In genomic region chr8:121446862-121447261, GRCm38 (mm10) we compare ENCODE assay signal across 13 mouse cellular contexts.
"Had no signal": no experiment of that assay in that cellular context is flagged by ENCODE, and none has a peak within 500 bp of the region (broad histone marks: within the 10 kb centered on the region; RNA-seq: fewer than 3 reads in every experiment).

No protein-coding gene starts in this region.

- H3K4me1 ChIP-seq: liver, embryonic 13.5 days; neural tube, embryonic 15.5 days had no signal

- H3K27ac ChIP-seq: limb, embryonic 15.5 days; liver, embryonic 13.5 days; lung, embryonic 15.5 days; midbrain, embryonic 10.5 days; neural tube, embryonic 15.5 days had no signal

- H3K36me3 ChIP-seq: limb, embryonic 15.5 days; liver, embryonic 13.5 days; lung, embryonic 15.5 days; midbrain, embryonic 10.5 days; neural tube, embryonic 15.5 days had no signal

- H3K27me3 ChIP-seq: liver, embryonic 13.5 days; lung, embryonic 15.5 days; neural tube, embryonic 15.5 days had no signal

- H3K4me3 ChIP-seq: limb, embryonic 15.5 days; liver, embryonic 13.5 days; lung, embryonic 15.5 days; midbrain, embryonic 10.5 days; myocyte; neural tube, embryonic 15.5 days had no signal

- H3K4me2 ChIP-seq: limb, embryonic 15.5 days; liver, embryonic 13.5 days; lung, embryonic 15.5 days; neural tube, embryonic 15.5 days had no signal

- H3K9me3 ChIP-seq: limb, embryonic 15.5 days; liver, embryonic 13.5 days; lung, embryonic 15.5 days; midbrain, embryonic 10.5 days; neural tube, embryonic 15.5 days had no signal

- H3K9ac ChIP-seq: limb, embryonic 15.5 days; liver, embryonic 13.5 days; lung, embryonic 15.5 days; neural tube, embryonic 15.5 days had no signal

- ATAC-seq: intestine, embryonic 16.5 days had no signal

- DNase-seq: layer of hippocampus, adult 9-11 months; layer of hippocampus, postnatal 36 days; liver, embryonic 13.5 days; midbrain, embryonic 14.5 days; right cerebral cortex, adult 18-20 months; right cerebral cortex, postnatal 25 days; thymus, postnatal 36 days had no signal
